Mouse (Mus musculus) v-Abl transformed pro-B cells (cell line): ENCODE measurements at regions not wholly inside any gene's neighbourhood (a gene's known extent, or its start where the extent isn't known, plus 50 kb on each side); places are given as distances from the start of the nearest gene placed in this dataset.

ENCODE experiments used
- in situ Hi-C, 2 experiments: fragments of 400-800 bp; cut with MboI; formaldehyde crosslinking; loops; one replicate each; pipeline ENCODE4 v1.15.1; 2025; ENCODE audit not compliant: unreplicated experiment in 2 of 2

- in situ Hi-C loops: loop anchor here (10.0 to 25.0 kb wide), 2 partner anchors 471 to 1704 kb away; no protein-coding TSS in a partner anchor
Observed at GRCm38 (mm10) chr4:9133695-9134094, 894.9 kb upstream of the Car8 start.

GRCm38 (mm10) chr4:9132982-9133625, 894.3 kb upstream of the Car8 start:
- in situ Hi-C loops: loop anchor here (10.0 to 25.0 kb wide), 2 partner anchors 472 to 1704 kb away; no protein-coding TSS in a partner anchor

DNA sequence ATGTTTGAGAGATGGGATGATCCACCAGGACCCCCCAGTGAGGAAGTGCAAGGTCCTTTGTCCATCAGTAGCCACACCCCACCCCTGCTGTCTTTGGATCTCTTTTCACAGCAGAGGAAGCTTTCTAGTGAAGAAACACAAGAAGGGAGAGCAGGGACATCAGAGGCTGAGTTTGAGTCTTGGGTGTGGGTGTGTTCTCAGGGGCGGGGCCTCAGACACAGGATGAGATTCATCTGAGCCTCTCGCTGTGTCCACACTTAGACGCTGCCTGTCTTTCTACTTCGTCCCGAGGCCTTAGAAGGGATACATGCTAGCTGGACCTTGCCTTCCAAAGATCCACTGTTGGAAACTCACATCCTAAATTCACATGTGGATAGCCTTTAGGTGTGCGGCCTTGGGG, 893.5 kb upstream of the Car8 start:
- in situ Hi-C loops: loop anchor here (10.0 to 25.0 kb wide), 2 partner anchors 472 to 1705 kb away; no protein-coding TSS in a partner anchor

DNA sequence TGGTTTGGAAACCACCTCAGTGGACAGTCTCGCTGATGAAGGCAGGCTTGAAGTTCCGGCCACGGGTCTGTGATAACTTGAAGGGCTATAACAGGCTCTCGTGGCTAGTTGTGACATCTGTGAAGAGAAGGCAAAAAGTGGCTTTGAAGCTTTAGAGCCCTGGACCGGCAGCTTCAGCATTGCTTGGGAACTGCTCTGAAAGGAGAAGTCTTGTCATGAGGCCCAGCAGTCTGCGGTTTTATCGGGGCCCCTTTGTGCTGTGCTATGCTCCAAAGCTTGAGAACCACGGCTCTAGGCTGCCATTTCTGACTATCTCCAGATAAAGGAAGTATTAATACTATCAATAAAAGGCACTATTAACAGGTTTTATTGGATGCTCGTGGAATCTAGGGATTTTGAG, 892.8 kb upstream of the Car8 start:
- in situ Hi-C loops: loop anchor here (10.0 to 25.0 kb wide), 2 partner anchors 473 to 1706 kb away; no protein-coding TSS in a partner anchor

DNA sequence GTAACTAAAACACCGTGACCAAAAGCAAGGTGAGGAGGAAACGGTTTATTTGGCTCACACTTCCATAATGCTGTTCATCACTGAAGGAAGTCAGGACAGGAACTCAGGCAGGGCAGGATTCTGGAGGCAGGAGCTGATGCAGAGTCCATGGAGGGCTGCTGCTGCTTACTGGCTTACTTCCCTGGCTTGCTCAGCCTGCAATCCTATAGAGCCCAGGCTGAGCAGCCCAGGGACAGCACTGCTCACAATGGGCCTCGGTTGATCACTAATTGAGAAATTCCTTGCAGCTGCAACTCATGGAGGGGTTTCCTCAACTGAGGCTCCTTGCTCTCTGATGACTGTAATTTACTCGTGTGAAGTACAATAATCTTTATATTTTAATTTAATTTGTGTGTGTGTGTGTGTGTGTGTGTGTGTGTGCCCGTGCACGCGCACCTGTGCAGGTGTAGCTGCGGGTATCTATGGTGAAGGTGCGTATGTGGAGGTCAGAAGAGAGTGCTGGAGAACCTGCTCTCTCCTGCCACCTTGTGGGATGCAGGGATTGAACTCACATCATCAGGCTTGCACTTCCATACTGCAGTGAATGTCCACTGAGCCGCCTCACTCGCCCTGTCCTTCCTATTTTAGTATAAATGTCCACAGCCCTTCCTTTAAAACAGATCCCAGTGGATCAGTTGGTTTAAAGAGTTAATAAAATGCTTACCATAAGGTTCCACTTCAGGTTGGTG, 886.6 kb upstream of the Car8 start:
- in situ Hi-C loops: loop anchor here in 1 of 2 experiments (25.0 kb wide), 1 partner anchor 1712 kb away; no protein-coding TSS in a partner anchor

DNA sequence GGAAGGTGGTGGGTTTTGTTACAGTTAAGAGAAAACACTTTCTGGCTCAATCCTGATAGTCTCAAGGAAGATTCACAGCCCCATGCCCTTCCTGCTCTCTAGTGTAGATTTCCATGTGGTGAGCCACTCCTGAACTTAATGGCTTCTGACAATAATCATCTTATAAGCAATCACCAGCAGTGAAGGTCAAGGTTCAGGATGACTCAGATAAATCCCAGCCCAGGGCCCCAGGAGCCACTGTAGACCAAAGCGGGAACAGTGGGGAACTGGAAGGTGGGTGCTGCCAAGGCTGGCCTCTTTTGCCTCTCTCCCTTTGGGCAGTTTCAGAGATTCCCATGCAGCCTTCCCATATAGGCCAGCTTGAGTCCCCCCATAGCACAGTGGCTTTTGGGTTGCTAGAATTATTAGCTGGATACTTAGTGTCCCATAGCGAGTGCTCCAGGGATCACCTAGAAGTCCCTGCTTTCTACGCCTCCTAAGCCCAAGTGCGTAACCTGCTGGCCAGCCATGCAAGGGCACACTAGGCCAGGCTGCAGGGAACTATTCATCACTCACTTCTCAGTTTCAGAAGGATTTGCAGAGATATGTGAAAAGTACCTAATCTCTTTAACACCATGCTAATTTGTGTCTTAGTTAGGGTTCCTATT, 885.9 kb upstream of the Car8 start:
- in situ Hi-C loops: loop anchor here in 1 of 2 experiments (25.0 kb wide), 1 partner anchor 1713 kb away; no protein-coding TSS in a partner anchor

GRCm38 (mm10) chr4:9124109-9124508, 885.3 kb upstream of the Car8 start:
- in situ Hi-C loops: no loop called here

DNA sequence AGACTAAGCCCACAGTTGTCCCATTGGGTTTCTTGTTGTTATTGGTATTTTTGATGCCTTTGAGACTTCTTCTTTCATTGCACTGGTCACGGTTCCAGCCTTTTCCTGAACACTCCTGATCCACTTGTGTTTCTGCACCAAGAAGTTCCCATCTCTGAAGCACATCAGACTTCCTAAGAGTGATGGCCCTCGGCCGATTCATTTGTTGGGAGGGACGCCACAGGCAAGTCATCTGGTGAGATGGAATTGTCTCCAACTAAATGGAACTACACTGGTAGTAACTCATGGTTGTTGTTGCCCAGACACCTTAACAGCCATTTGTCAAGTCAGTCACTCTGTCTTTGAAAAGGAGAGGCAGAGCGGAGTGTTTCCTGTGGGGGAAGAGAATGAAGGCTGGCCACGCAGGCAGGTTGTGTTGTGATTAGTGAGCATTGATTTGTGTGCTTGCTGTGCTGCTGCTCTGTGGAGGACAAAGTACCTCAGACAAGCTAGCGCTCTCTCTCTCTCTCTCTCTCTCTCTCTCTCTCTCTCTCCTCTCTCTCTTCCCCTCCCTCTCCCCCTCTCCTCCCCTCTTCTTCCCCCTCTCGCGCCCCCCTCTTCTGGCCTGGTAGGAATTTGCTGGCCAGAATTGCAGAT, 884.7 kb upstream of the Car8 start:
- in situ Hi-C loops: no loop called here

- in situ Hi-C loops: no loop called here
Observed at GRCm38 (mm10) chr4:9122639-9123286, 883.9 kb upstream of the Car8 start.

DNA sequence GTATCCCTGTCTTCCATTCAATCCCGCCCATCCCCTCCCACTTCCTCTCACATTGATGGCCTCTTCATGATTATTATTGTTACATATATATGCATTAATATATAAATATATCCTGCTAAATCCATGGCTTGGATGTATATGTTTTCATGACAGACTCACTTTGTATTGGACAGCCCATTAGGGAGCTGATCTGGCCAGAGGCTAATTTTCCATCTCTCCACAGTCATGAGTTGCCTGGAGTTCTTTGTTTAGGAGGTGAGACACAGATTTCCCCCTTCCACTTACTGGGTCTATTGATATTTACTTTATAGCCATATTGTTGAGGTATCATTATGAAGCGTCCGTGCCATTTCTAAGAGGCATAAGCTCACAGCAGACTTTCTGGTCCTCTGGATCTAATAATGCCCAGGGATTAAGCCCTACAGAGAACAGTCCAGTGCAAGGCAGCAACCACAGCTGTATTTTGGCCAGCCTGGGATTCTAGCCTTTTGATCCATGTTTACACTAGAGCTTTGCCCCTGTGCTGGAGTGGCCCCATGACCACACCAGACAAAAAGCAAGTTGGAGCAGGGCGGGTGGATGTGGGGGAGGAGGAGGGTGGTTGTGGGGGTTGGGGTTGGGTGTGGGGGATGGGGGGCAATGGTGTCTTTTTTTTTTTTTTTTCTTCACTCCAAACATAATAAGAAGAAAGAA, 878.3 kb upstream of the Car8 start:
- in situ Hi-C loops: no loop called here

DNA sequence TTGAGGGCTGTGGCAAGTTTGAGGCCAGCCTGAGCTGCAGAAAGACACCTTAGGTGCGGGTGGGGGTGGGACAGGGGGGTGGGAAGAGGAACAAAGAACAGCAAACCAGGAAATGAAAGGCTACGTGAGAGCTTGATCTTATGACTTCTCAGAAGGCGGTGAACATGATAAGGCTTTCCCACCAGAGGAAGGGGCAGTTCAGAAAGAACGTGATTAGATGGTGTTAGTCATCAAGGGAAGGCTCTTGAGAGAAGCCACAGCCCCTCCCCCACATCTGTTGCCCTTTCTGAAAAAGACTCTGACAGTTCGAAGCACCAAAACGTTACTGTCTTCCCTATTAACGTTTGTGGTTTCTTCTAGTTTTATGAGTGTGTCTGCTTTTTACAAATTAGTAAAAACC, 877.0 kb upstream of the Car8 start:
- in situ Hi-C loops: no loop called here

- in situ Hi-C loops: no loop called here
Observed at GRCm38 (mm10) chr4:9113982-9114381, 875.1 kb upstream of the Car8 start.

DNA sequence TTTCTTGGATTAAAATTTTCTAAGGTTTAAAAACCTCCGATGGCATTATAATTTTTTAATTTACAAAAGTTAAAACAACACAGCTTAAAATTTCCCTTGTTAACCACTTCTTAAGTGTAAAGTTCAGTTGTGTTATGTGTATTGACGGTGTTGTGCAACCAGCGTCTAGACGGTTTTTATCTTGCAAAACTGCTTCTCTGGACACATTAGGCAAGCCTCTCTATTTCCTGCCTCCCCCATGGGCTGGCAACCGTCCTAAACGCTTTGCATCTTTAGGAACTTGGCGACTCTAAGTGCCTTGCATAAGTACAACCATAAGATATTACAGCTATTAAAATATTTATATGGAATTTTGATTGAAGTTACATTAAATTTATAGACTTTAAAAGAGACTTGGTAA, 871.5 kb upstream of the Car8 start:
- in situ Hi-C loops: no loop called here

- in situ Hi-C loops: no loop called here
Observed at GRCm38 (mm10) chr4:9107295-9107694, 868.5 kb upstream of the Car8 start.

- in situ Hi-C loops: no loop called here
Observed at GRCm38 (mm10) chr4:9106778-9107177, 867.9 kb upstream of the Car8 start.

DNA sequence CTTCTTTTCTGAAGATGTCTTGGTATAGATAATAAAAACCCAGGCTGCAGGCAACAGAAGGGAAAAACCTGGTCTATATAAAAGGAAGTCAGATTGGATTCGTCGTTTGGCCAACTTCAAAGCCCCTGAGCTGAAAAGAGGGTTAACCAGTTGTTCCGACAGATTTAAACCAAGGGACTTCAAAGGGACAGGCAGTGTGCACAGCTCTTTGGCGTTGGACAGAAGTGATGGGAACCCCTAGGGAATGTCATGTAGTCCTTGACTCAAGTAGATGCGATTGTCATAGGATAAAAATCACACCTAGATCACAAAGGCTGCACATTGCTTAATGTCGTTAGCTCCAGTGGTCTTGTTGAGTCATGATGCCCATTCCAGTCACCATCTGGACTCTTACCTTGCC, 865.8 kb upstream of the Car8 start:
- in situ Hi-C loops: no loop called here

- in situ Hi-C loops: no loop called here
Observed at GRCm38 (mm10) chr4:9103958-9104357, 865.1 kb upstream of the Car8 start.

GRCm38 (mm10) chr4:9096809-9097700, 858.2 kb upstream of the Car8 start:
- in situ Hi-C loops: loop anchor here (5.0 to 10.0 kb wide), 8 partner anchors 62 to 722 kb away; no protein-coding TSS in a partner anchor

DNA sequence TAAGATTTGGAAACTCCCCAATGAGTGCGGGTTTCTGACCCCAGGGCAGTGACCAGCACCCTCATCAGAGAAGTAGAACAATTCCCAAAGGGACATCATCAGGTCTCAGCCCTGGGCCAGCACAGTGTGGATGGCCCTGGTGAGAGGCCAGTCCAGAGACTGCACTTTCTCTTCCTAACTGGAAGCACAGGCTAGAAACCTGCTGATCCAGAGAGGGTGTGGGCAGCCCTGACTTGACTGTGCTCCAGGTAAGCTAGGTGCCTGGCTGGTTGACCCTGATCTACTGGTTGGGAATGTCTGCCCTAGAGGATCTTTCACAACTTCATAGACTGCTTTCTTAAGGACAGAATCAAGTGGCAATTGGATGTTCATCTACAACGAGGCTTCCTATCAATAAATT, 857.4 kb upstream of the Car8 start:
- in situ Hi-C loops: loop anchor here (5.0 to 10.0 kb wide), 8 partner anchors 61 to 721 kb away; no protein-coding TSS in a partner anchor
